Mouse (Mus musculus) CH12.LX (cell line): ENCODE measurements at regions not wholly inside any gene's neighbourhood (a gene's known extent, or its start where the extent isn't known, plus 50 kb on each side); places are given as distances from the start of the nearest gene placed in this dataset.

Source experiments
- DNase-seq: peaks from one replicate; pipeline ENCODE4 v3.0.0-alpha.2; 2013; ENCODE audit errors: extremely low read depth
- H3K27ac ChIP-seq: 2 replicates; pipeline ENCODE4 v1.5.1; 2012; ENCODE audit warnings: low read depth, mild to moderate bottlenecking, control low read depth, moderate library complexity; ENCODE audit not compliant: insufficient read depth
- H3K27me3 ChIP-seq: replicated peaks from 2 replicates; pipeline ENCODE3; 2012; ENCODE audit warnings: inconsistent platforms
- H3K36me3 ChIP-seq, 2 experiments: replicated peaks in 1 of 2; 2 replicates each; pipeline versions ENCODE3 to v1.6.1; 2012; ENCODE audit warnings: inconsistent platforms in 1 of 2, low read length in 1 of 2, mild to moderate bottlenecking in 1 of 2, mixed read lengths in 1 of 2, moderate library complexity in 1 of 2; ENCODE audit not compliant: control insufficient read depth in 1 of 2, insufficient read depth in 1 of 2
- H3K4me1 ChIP-seq, 2 experiments: 2 replicates each; pipeline ENCODE4 v1.6.1; 2012; ENCODE audit warnings: inconsistent platforms in 1 of 2, moderate library complexity in 1 of 2; ENCODE audit not compliant: insufficient read depth in 2 of 2, control insufficient read depth in 1 of 2
- H3K4me2 ChIP-seq: 2 replicates; pipeline ENCODE4 v1.6.1; 2012; ENCODE audit warnings: low read depth, mild to moderate bottlenecking, control low read depth; ENCODE audit not compliant: poor library complexity, insufficient read depth, severe bottlenecking
- H3K4me3 ChIP-seq, 3 experiments: fragments of 150-350 bp in 1 of 3; sonication (generic) in 1 of 3; replicated peaks in 1 of 3; 2 replicates each; pipeline versions ENCODE3 to v1.5.1; 2011 to 2012; ENCODE audit warnings: low read depth in 2 of 3, low read length in 2 of 3, mild to moderate bottlenecking in 2 of 3, moderate library complexity in 2 of 3, control low read depth in 1 of 3, improper control_type of control experiment in 1 of 3, inconsistent platforms in 1 of 3, mixed read lengths in 1 of 3; ENCODE audit not compliant: poor library complexity in 1 of 3
- H3K79me2 ChIP-seq: replicated peaks from 2 replicates; pipeline ENCODE4 v1.6.1; 2012; ENCODE audit warnings: mild to moderate bottlenecking, moderate library complexity; ENCODE audit not compliant: control insufficient read depth, poor library complexity, insufficient read depth, severe bottlenecking; ENCODE audit errors: extremely low read depth
- H3K9ac ChIP-seq: 2 replicates; pipeline ENCODE4 v1.6.1; 2012; ENCODE audit warnings: low read depth, mild to moderate bottlenecking, control low read depth, moderate library complexity; ENCODE audit not compliant: insufficient read depth
- H3K9me3 ChIP-seq: replicated peaks from 2 replicates; pipeline ENCODE3; 2012; ENCODE audit warnings: low read length, inconsistent platforms, mixed read lengths
- BHLHE40 ChIP-seq: IDR thresholded peaks from 2 replicates; pipeline ENCODE4 v1.6.1; 2011; ENCODE audit warnings: mild to moderate bottlenecking, low read depth, low read length, improper control_type of control experiment
- CHD2 ChIP-seq: IDR thresholded peaks from 2 replicates; pipeline ENCODE4 v1.6.1; 2011; ENCODE audit warnings: low read length, improper control_type of control experiment
- CTCF ChIP-seq, 2 experiments: IDR thresholded peaks in 1 of 2; conservative IDR thresholded peaks in 1 of 2; 2 replicates each; pipeline ENCODE4 v1.5.1; 2011 to 2012; ENCODE audit warnings: low read depth in 2 of 2, low read length in 2 of 2, improper control_type of control experiment in 1 of 2, inconsistent platforms in 1 of 2, mild to moderate bottlenecking in 1 of 2, moderate library complexity in 1 of 2
- E2F4 ChIP-seq: IDR thresholded peaks from 2 replicates; pipeline ENCODE4 v1.6.1; 2011; ENCODE audit warnings: low read depth, low read length, improper control_type of control experiment; ENCODE audit not compliant: insufficient replicate concordance
- ELF1 ChIP-seq: IDR thresholded peaks from 2 replicates; pipeline ENCODE4 v1.6.1; 2014; ENCODE audit warnings: low read depth, mild to moderate bottlenecking, inconsistent platforms, low read length, improper control_type of control experiment
- EP300 ChIP-seq: IDR thresholded peaks from 2 replicates; pipeline ENCODE4 v1.6.1; 2011; ENCODE audit warnings: low read length, improper control_type of control experiment
- ETS1 ChIP-seq: conservative IDR thresholded peaks from 2 replicates; pipeline ENCODE4 v1.6.1; 2012; ENCODE audit warnings: low read depth, mild to moderate bottlenecking, inconsistent platforms, low read length, improper control_type of control experiment, moderate library complexity
- IRF4 ChIP-seq: IDR thresholded peaks from 2 replicates; pipeline ENCODE4 v1.6.1; 2014; ENCODE audit warnings: low read depth, mild to moderate bottlenecking, inconsistent platforms, low read length, improper control_type of control experiment
- KAT2A ChIP-seq: IDR thresholded peaks from 2 replicates; pipeline ENCODE4 v1.6.1; 2012; ENCODE audit warnings: low read length, improper control_type of control experiment, inconsistent platforms; ENCODE audit not compliant: insufficient replicate concordance
- MAFK ChIP-seq: IDR thresholded peaks from 2 replicates; pipeline ENCODE4 v1.6.1; 2011; ENCODE audit warnings: low read length, improper control_type of control experiment; ENCODE audit not compliant: insufficient replicate concordance
- MAZ ChIP-seq: IDR thresholded peaks from 2 replicates; pipeline ENCODE4 v1.6.1; 2012; ENCODE audit warnings: low read depth, mild to moderate bottlenecking, inconsistent platforms, low read length, improper control_type of control experiment, moderate library complexity
- MEF2A ChIP-seq: IDR thresholded peaks from 2 replicates; pipeline ENCODE4 v1.6.1; 2014; ENCODE audit warnings: low read depth, mild to moderate bottlenecking, inconsistent platforms, low read length, improper control_type of control experiment, borderline replicate concordance
- MXI1 ChIP-seq: IDR thresholded peaks from 2 replicates; pipeline ENCODE4 v1.6.1; 2011; ENCODE audit warnings: mild to moderate bottlenecking, low read depth, low read length, improper control_type of control experiment
- POLR2A ChIP-seq: IDR thresholded peaks from 2 replicates; pipeline ENCODE4 v1.6.1; 2011; ENCODE audit warnings: low read depth, mild to moderate bottlenecking, improper control_type of control experiment, low read length
- POLR2AphosphoS2 ChIP-seq: IDR thresholded peaks from 2 replicates; pipeline ENCODE4 v1.6.1; 2011; ENCODE audit warnings: low read depth, low read length, improper control_type of control experiment
- UBTF ChIP-seq: IDR thresholded peaks from 2 replicates; pipeline ENCODE4 v1.6.1; 2012; ENCODE audit warnings: low read depth, mild to moderate bottlenecking, inconsistent platforms, low read length, improper control_type of control experiment, moderate library complexity
- ZMIZ1 ChIP-seq: IDR thresholded peaks from 2 replicates; pipeline ENCODE4 v1.6.1; 2012; ENCODE audit warnings: low read depth, mild to moderate bottlenecking, inconsistent platforms, low read length, improper control_type of control experiment
- ZNF384 ChIP-seq: IDR thresholded peaks from 2 replicates; pipeline ENCODE4 v1.6.1; 2012; ENCODE audit warnings: low read depth, low read length, improper control_type of control experiment, inconsistent platforms
- dilution Hi-C: fragments of 300-500 bp; cut with MboI; formaldehyde crosslinking; loops from 2 replicates; pipeline ENCODE4 v1.14.3; 2020; ENCODE audit warnings: low sequenced_read_pairs; ENCODE audit not compliant: extremely low pct_unique_long_range_greater_than_20kb, extremely low pct_ligation_motif_present
- in situ Hi-C: fragments of 300-500 bp; cut with MboI; formaldehyde crosslinking; loops from 3 replicates; pipeline ENCODE4 v1.14.3; 2019; ENCODE audit warnings: low sequenced_read_pairs, low pct_ligation_motif_present, low pct_unique_long_range_greater_than_20kb, mixed read lengths

DNA sequence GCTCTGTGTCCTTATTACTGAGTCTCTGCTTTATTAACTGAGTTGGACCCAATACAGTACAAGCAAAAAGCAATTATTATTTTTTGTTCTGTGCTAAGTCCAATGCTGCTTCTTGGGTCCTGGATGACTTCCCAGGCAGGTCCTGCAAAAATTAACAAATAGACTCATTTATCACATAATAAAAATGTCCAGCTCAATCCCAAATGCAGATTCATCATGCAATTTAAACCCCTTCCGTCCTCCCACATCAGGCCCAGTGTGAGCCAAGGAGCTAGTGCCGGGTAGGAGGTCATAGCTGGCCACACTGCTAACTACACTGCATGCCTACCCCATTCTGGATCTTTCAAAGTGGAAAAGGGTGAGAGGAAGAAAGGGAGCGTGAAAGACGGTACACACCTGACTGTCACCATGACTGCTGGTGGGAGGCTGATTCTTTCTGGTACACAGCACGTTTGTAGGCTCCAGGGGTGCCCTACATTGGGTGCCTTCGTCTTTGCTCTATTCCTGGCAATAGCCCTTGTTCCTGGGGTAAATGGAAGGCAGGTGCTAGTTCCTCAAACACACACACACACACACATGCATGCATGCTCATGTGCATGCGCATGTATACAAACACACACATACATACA is 515.7 kb upstream of the Gm19410 start:
- no peak overlapping the region for H3K4me2 ChIP-seq
- H3K27ac ChIP-seq, result no peak overlapping the region
- dilution Hi-C loops (no loop called here), in situ Hi-C loops (loop anchor here (25.0 kb wide), 1 partner anchor 212 kb away; no protein-coding TSS in a partner anchor)
- no peak overlapping the region for H3K4me3 ChIP-seq
- no peaks in the 10 kb centered on the region for H3K79me2 ChIP-seq
- TF ChIP-seq ZMIZ1 (no peak), MAZ (no peak), ETS1 (no peak)
- no peaks in the 10 kb centered on the region for H3K9me3 ChIP-seq
- no peaks in the 10 kb centered on the region for H3K36me3 ChIP-seq
- no peak overlapping the region for H3K9ac ChIP-seq
- H3K27me3 ChIP-seq, result no peaks in the 10 kb centered on the region
- H3K4me1 ChIP-seq, result no peaks in the 10 kb centered on the region
- DNase-seq, result no peak

DNA sequence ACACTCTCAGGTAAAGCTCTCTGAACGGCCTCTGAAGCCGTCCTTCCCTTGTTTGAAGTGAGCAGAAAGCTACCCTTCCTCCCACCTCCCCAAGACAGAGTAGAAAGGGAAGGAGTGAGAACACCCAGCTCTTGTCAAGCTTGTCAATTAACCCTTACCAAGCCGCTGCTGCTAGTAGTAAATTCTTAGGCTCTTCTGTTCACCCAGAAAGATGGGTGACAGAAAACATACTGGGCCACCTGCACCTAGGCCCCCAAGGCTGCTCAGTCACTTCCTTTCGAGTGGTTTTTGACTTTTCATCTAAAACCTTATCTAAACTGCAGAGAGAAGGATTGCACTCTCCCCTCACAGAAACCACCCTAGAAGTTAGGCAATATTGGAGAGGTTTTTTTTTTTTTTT is 514.9 kb upstream of the Gm19410 start:
- in situ Hi-C loops, result no loop called here
- Histone ChIP-seq H3K4me2 (no peak overlapping the region), H3K36me3 (no peaks in the 10 kb centered on the region), H3K4me1 (peaks cover 0 to 3% of the 10 kb centered on the region in 2 experiments; a peak in 1 of 4 replicates), H3K9me3 (no peaks in the 10 kb centered on the region), H3K9ac (no peak overlapping the region), H3K4me3 (no peak overlapping the region), H3K79me2 (no peaks in the 10 kb centered on the region), H3K27ac (no peak overlapping the region), H3K27me3 (no peaks in the 10 kb centered on the region)
- DNase-seq, result no peak
- dilution Hi-C loops, result no loop called here
- TF ChIP-seq CHD2 (no peak), MAZ (no peak), MXI1 (no peak), MEF2A (no peak), UBTF (no peak), ZMIZ1 (no peak), POLR2AphosphoS2 (no peak), CTCF (conservative IDR thresholded peaks at IDR 0.05 in 1 of 2, IDR thresholded peaks at IDR 0.05 in 1 of 2; ENCODE audit: low read depth in 2 of 2, low read length in 2 of 2) (no peak), KAT2A (no peak), BHLHE40 (no peak), IRF4 (no peak), ELF1 (no peak), ZNF384 (no peak)

DNA sequence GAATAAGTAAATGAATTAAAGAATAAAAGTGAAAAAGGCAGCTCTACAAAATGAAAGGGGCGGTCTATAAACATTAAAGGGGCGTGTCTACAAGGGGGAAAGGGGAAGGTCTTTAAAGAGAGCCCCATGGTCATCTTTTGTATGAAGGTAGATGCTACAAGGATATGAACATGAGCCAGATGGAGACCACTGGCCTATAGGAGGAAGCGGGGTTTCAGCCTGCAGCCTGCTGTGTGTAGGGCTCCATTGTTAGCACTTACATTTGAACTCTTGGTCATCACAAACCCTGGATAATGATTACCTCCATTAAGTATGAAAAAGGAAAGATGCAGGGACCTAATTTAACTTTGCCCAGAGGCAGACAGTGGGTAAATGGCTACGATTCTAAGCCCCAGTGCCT is 511.6 kb upstream of the Gm19410 start:
- Histone ChIP-seq H3K9ac (no peak overlapping the region), H3K27me3 (no peaks in the 10 kb centered on the region), H3K79me2 (no peaks in the 10 kb centered on the region), H3K4me3 (no peak overlapping the region), H3K9me3 (no peaks in the 10 kb centered on the region), H3K27ac (no peak overlapping the region), H3K36me3 (no peaks in the 10 kb centered on the region), H3K4me2 (no peak overlapping the region), H3K4me1 (peaks cover 0 to 3% of the 10 kb centered on the region in 2 experiments; a peak in 1 of 4 replicates)
- no peak for DNase-seq
- no peak for TF ChIP-seq EP300
- no peak for TF ChIP-seq E2F4
- TF ChIP-seq ETS1, result no peak
- no peak for TF ChIP-seq KAT2A
- no peak for TF ChIP-seq POLR2A
- no peak for TF ChIP-seq IRF4
- TF ChIP-seq MAFK, result no peak
- dilution Hi-C loops, result no loop called here
- in situ Hi-C loops, result no loop called here
